Comparison of ENCODE assay signal across 13 mouse cellular contexts in the genomic region with DNA sequence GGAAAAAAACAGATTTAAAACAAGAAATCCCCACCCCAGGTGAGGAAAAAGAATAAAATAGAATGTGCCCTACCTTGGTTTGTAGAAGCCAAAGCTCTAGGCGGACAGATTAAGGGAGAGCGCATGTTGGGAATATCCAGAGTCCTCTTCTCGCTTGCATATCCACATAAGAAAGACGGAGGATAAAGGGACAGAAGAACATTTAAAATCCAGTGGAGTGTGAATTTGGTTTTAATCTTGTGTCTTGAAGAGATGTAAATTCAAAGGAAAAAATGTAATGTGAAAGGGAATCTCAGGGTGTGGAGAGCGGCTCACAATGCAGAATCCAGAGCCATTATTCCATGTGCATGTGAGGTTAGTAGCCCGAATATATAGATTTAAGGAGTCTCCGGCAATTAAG. TPM values are rescaled to one million over a fixed set of nuclear protein-coding genes. Genes with fewer than 3 reads are reported as not detected.
DNase-seq lines count a peak whose midpoint lies in the region; ATAC-seq and TF ChIP-seq lines count a peak whose summit lies in the region.
"Had no signal": no experiment of that assay in that cellular context is flagged by ENCODE, and none has a peak within 500 bp of the region (broad histone marks: within the 10 kb centered on the region; RNA-seq: fewer than 3 reads in every experiment).

No protein-coding gene starts in this region.

- peak overlapping the region; percentile 93 for H3K4me2 ChIP-seq in heart, embryonic 12.5 days
- H3K4me2 ChIP-seq in stomach, embryonic 15.5 days: peak overlapping the region; percentile 90; the same call in 1 of the 2 replicates
- H3K4me2 ChIP-seq in stomach, postnatal 0 days (replicated peaks; ENCODE audit: low read depth): no peak overlapping the region
- H3K4me2 ChIP-seq in limb, embryonic 15.5 days: no peak overlapping the region; the same call in 1 of the 2 replicates

- no peak overlapping the region for H3K4me3 ChIP-seq in heart, embryonic 12.5 days
- H3K4me3 ChIP-seq in stomach, embryonic 15.5 days (replicated peaks): no peak overlapping the region
- no peak overlapping the region for H3K4me3 ChIP-seq in stomach, postnatal 0 days (ENCODE audit: low read depth, low read length)
- peak overlapping the region; percentile 47 for H3K4me3 ChIP-seq in limb, embryonic 15.5 days

- DNase-seq in heart, postnatal 25 days (ENCODE audit: low spot score): no peak
- DNase-seq in stomach, postnatal 0 days (ENCODE audit: low spot score): no peak
- DNase-seq in retina, postnatal 1 day: peak; percentile 11
- DNase-seq in left cerebral cortex, adult 9 months (ENCODE audit: low spot score in 2 of 2): no peak
- no peak for DNase-seq in lung, postnatal 10 days
- DNase-seq: adrenal gland, postnatal 25 days; cerebellum, adult 9-11 months; kidney, postnatal 36 days; thymus, adult 18-20 months had no signal

- 26% methylated on average over 7 of the region's 7 CpGs for WGBS in heart, embryonic 12.5 days
- WGBS in stomach, embryonic 15.5 days: 30% methylated on average over 7 of the region's 7 CpGs
- 26% methylated on average over 7 of the region's 7 CpGs for WGBS in stomach, postnatal 0 days
- 22% methylated on average over 7 of the region's 7 CpGs for WGBS in limb, embryonic 15.5 days

- H3K27me3 ChIP-seq in heart, embryonic 12.5 days (replicated peaks): peaks cover 66% of the 10 kb centered on the region
- H3K27me3 ChIP-seq in stomach, embryonic 15.5 days (replicated peaks): peaks cover 33% of the 10 kb centered on the region
- H3K27me3 ChIP-seq in stomach, postnatal 0 days (ENCODE audit: control insufficient read depth, insufficient read depth, low read length): no peaks in the 10 kb centered on the region; the same call in 1 of the 2 replicates
- H3K27me3 ChIP-seq in limb, embryonic 15.5 days: peaks cover 50% of the 10 kb centered on the region

- H3K27ac ChIP-seq in heart, embryonic 12.5 days (ENCODE audit: poor library complexity, severe bottlenecking): no peak overlapping the region
- H3K27ac ChIP-seq in stomach, embryonic 15.5 days: no peak overlapping the region
- no peak overlapping the region for H3K27ac ChIP-seq in stomach, postnatal 0 days (replicated peaks)
- no peak overlapping the region for H3K27ac ChIP-seq in limb, embryonic 15.5 days
- H3K27ac ChIP-seq: liver, embryonic 12.5 days had no signal

- intact Hi-C loops in heart, postnatal 25 days (cut with DNase I): no loop called here

- peaks cover 16% of the 10 kb centered on the region for H3K4me1 ChIP-seq in heart, embryonic 12.5 days (replicated peaks)
- H3K4me1 ChIP-seq in stomach, embryonic 15.5 days: peaks cover 12% of the 10 kb centered on the region; the same call in 1 of the 2 replicates
- H3K4me1 ChIP-seq in stomach, postnatal 0 days (replicated peaks; ENCODE audit: control insufficient read depth, insufficient read depth): 0 out of 2 replicates have a peak, but pooled peaks cover 3% of the 10 kb centered on the region
- H3K4me1 ChIP-seq in limb, embryonic 15.5 days: peaks cover 21% of the 10 kb centered on the region
- H3K4me1 ChIP-seq: liver, embryonic 12.5 days had no signal

- no peak for TF ChIP-seq CTCF in stomach, postnatal 0 days (IDR thresholded peaks at IDR 0.05; ENCODE audit: low read depth)

- ATAC-seq in heart, embryonic 12.5 days (ENCODE audit: insufficient number of reproducible peaks, low FRiP score): no peak
- ATAC-seq in stomach, embryonic 15.5 days (ENCODE audit: insufficient read depth, low FRiP score, low read depth): no peak
- ATAC-seq in stomach, postnatal 0 days (ENCODE audit: low FRiP score, low TSS enrichment): no peak
- no peak for ATAC-seq in limb, embryonic 15.5 days (ENCODE audit: insufficient number of reproducible peaks, low FRiP score, low TSS enrichment, low read depth)
- ATAC-seq: liver, embryonic 12.5 days had no signal

- no peak overlapping the region for H3K9ac ChIP-seq in heart, embryonic 12.5 days
- no peak overlapping the region for H3K9ac ChIP-seq in stomach, embryonic 15.5 days
- no peak overlapping the region for H3K9ac ChIP-seq in stomach, postnatal 0 days (ENCODE audit: low read length)
- H3K9ac ChIP-seq in limb, embryonic 15.5 days: no peak overlapping the region
- H3K9ac ChIP-seq: liver, embryonic 12.5 days had no signal

- no peak for TF ChIP-seq EP300 in stomach, postnatal 0 days (optimal IDR thresholded peaks at IDR 0.05)

- H3K36me3 ChIP-seq in heart, embryonic 12.5 days: no peaks in the 10 kb centered on the region
- no peaks in the 10 kb centered on the region for H3K36me3 ChIP-seq in stomach, embryonic 15.5 days
- H3K36me3 ChIP-seq in stomach, postnatal 0 days (ENCODE audit: control insufficient read depth, insufficient read depth, low read length): no peaks in the 10 kb centered on the region
- H3K36me3 ChIP-seq in limb, embryonic 15.5 days: no peaks in the 10 kb centered on the region
- H3K36me3 ChIP-seq: liver, embryonic 12.5 days had no signal

- H3K9me3 ChIP-seq in heart, embryonic 12.5 days (replicated peaks): no peaks in the 10 kb centered on the region
- no peaks in the 10 kb centered on the region for H3K9me3 ChIP-seq in stomach, embryonic 15.5 days
- H3K9me3 ChIP-seq in stomach, postnatal 0 days (ENCODE audit: control insufficient read depth, low read length): no peaks in the 10 kb centered on the region
- no peaks in the 10 kb centered on the region for H3K9me3 ChIP-seq in limb, embryonic 15.5 days
- H3K9me3 ChIP-seq: liver, embryonic 12.5 days had no signal

RNA-seq across cellular contexts. Expression of gene Grin2b, which starts 2.0 kb away (rescaled TPM):
- 0.12 and 0.20 TPM in 2 replicates for polyA plus RNA-seq in heart, embryonic 12.5 days (2016; fragmentation: Nextera tagmentation; extraction: Ambion mirVana)
- total RNA-seq in heart, postnatal 25 days (2021): under 1 TPM; under 0.01 to 0.03 TPM
- 0.83 and 0.84 TPM in 2 replicates for polyA plus RNA-seq in stomach, embryonic 15.5 days (2015; fragmentation: Nextera tagmentation; extraction: Ambion mirVana)
- polyA plus RNA-seq in stomach, postnatal 0 days (2015; fragmentation: Nextera tagmentation; extraction: Ambion mirVana): 0.63 TPM in 1 of 2 replicates, not detected in the other
- 3.2 and 3.7 TPM in 2 replicates for polyA plus RNA-seq in limb, embryonic 15.5 days (2015; fragmentation: Nextera tagmentation; extraction: Ambion mirVana)

Comparison
In these comparisons a context has a peak if more than half of its experiments do, and no peak if none do; other contexts are left out.
1. H3K4me2 ChIP-seq: peak in heart, embryonic 12.5 days (single experiment) and stomach, embryonic 15.5 days (single experiment); none in stomach, postnatal 0 days (single experiment) and limb, embryonic 15.5 days (single experiment).